Mouse (Mus musculus): Measurements from ENCODE around the gene Fahd2a. TPM values are rescaled to one million over a fixed set of nuclear protein-coding genes. Genes with fewer than 3 reads are reported as not detected.

Fahd2a gene
- 36.1 and 37.6 TPM in 2 replicates for polyA plus RNA-seq (2015; fragmentation: Nextera tagmentation; extraction: Ambion mirVana)

DNA sequence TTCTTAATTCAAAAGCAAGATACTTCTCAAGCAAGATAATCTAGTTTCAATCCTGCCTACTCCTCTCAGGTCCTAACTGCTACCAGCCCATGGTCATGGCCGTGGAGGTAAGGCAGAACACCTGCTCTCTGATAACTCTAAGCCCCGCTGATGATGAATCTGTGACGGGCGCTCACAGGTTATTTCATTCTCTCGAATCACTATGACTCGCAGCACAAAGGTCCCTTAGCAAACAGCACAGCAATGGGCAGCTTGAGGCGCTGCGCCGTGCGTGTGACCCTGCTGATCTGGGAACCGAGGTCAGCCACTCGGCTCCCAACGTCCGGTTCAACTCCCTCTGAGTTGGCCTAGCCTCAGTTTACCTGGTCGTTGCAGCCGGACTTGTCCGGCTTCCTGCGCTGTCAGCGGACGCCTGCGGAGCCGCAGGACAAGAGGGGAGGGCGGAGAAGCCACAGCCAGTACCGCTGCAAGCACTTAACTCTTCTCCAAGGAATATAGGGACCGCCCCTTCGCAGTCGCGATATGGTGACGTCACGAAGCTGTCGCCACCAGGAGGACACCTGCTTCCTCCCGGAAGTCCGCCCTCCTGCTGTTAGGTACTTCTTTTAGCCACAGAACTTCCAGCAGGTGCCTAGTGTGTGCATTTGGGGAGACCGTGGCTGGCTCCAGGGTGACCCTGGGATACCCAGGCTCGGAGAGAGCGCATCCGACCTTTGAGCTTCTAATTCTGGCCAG, at the start of gene Fahd2a:
Gene Fahd2a, minus strand, starts transcription at position 511 of the 735 bp plus-strand sequence.
- H3K36me3 ChIP-seq, result peaks cover 10% of the 10 kb centered on the region
- peak; percentile 91 for ATAC-seq
- H3K4me1 ChIP-seq (replicated peaks), result peaks cover 27% of the 10 kb centered on the region
- WGBS, result 4% methylated on average over 37 of the region's 37 CpGs
- H3K9me3 ChIP-seq, result no peaks in the 10 kb centered on the region
- H3K4me3 ChIP-seq (replicated peaks), result peak within 1 kb of the TSS; percentile 61
- H3K4me2 ChIP-seq (replicated peaks), result peak within 1 kb of the TSS; percentile 63
- no peak within 1 kb of the TSS for H3K27ac ChIP-seq
- H3K9ac ChIP-seq (replicated peaks), result peak within 1 kb of the TSS; percentile 77
- H3K27me3 ChIP-seq, result peaks cover 4% of the 10 kb centered on the region; the same call in 1 of the 2 replicates

DNA sequence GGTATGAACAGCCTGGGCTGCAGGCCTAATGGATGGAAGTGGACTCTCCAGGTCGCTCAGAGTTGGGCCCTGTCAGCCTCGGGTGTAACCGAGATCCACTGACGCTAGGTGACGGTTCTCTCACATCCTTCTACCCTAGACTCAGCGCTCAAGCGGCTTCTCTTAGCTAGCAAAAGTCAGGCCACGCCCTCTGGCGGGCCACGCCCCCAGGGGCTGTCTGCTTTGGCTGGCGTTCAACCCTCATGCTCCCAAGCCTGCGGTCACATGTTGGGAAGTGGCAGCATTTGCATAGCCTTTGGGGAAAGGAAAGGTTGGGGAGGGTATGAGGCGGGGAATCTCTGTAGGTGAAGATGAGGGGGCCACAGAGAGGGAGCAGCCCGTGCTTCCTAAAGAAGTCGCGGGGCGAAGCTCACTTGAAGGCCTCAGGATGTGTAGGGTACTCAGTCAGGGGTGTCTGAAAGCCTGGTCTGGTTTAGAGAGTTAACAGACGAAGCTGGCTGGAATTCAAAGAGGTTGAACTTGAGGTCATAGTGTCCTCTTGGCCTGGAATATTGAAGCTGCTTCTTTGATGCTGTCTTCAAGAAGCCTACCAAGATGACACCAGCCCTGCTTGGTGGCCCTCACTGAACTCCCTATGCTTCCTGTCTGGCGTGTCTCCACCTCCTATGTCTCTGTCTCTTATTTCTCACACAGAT, 40.3 kb upstream of the Fahd2a start:
- peak; percentile 80 for ATAC-seq
- peak overlapping the region; percentile 43 for H3K4me2 ChIP-seq (replicated peaks)
- WGBS, result 8% methylated on average over 19 of the region's 19 CpGs
- peaks cover 32% of the 10 kb centered on the region for H3K4me1 ChIP-seq (replicated peaks)
- no peaks in the 10 kb centered on the region for H3K9me3 ChIP-seq
- H3K36me3 ChIP-seq, result no peaks in the 10 kb centered on the region
- H3K27me3 ChIP-seq, result peaks cover 69% of the 10 kb centered on the region
- peak overlapping the region; percentile 17 for H3K4me3 ChIP-seq (replicated peaks)
- no peak overlapping the region for H3K27ac ChIP-seq
- no peak overlapping the region; the same call in 1 of the 2 replicates for H3K9ac ChIP-seq (replicated peaks)

- Histone ChIP-seq H3K4me2 (replicated peaks) (peak overlapping the region; percentile 56), H3K27me3 (peaks cover 77% of the 10 kb centered on the region), H3K27ac (no peak overlapping the region), H3K36me3 (no peaks in the 10 kb centered on the region), H3K4me3 (replicated peaks) (peak overlapping the region; percentile 34; the same call in 1 of the 2 replicates), H3K9me3 (no peaks in the 10 kb centered on the region), H3K9ac (replicated peaks) (no peak overlapping the region), H3K4me1 (replicated peaks) (peaks cover 32% of the 10 kb centered on the region)
- under 1% methylated on average over 20 of the region's 21 CpGs for WGBS
- ATAC-seq, result no peak
Observed at GRCm38 (mm10) chr2:127483001-127483400, 38.6 kb upstream of the Fahd2a start.

DNA sequence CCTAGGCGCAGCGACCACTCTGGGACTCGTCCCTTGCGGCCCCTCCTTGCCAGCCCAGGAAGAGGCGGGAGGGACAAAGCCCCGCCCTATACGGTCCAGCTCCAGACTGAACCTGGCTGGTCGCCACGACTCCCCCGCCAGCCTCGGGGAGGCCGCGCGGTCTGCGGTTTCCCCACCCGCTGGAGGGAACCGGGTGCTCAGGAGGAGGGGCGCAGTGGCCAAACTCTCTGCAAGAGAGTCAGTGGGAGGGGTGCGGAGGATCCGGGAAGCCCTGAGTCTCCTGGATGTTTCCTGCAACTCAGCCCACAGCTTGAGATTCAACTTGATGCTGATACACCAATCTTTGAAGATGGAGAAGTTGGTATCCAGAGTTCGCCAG, 38.2 kb upstream of the Fahd2a start:
- Histone ChIP-seq H3K9me3 (no peaks in the 10 kb centered on the region), H3K27me3 (peaks cover 77% of the 10 kb centered on the region), H3K4me1 (replicated peaks) (peaks cover 32% of the 10 kb centered on the region), H3K27ac (no peak overlapping the region), H3K4me2 (replicated peaks) (peak overlapping the region; percentile 56), H3K9ac (replicated peaks) (0 out of 2 replicates have a peak overlapping the region, but pooled peaks have one; percentile 28), H3K4me3 (replicated peaks) (peak overlapping the region; percentile 34), H3K36me3 (no peaks in the 10 kb centered on the region)
- ATAC-seq, result no peak
- WGBS, result under 1% methylated on average over 21 of the region's 21 CpGs

GRCm38 (mm10) chr2:127481841-127482532, 37.6 kb upstream of the Fahd2a start:
- 0 out of 2 replicates have a peak overlapping the region, but pooled peaks have one; percentile 28 for H3K9ac ChIP-seq (replicated peaks)
- under 1% methylated on average over 57 of the region's 59 CpGs for WGBS
- peaks cover 32% of the 10 kb centered on the region for H3K4me1 ChIP-seq (replicated peaks)
- no peak overlapping the region for H3K27ac ChIP-seq
- H3K27me3 ChIP-seq, result peaks cover 77% of the 10 kb centered on the region
- H3K9me3 ChIP-seq, result no peaks in the 10 kb centered on the region
- no peaks in the 10 kb centered on the region for H3K36me3 ChIP-seq
- H3K4me2 ChIP-seq (replicated peaks), result peak overlapping the region; percentile 56
- peak overlapping the region; percentile 34 for H3K4me3 ChIP-seq (replicated peaks)
- no peak for ATAC-seq

GRCm38 (mm10) chr2:127479763-127480162, 35.4 kb upstream of the Fahd2a start:
- Histone ChIP-seq H3K9ac (replicated peaks) (no peak overlapping the region), H3K4me3 (replicated peaks) (no peak overlapping the region), H3K4me2 (replicated peaks) (no peak overlapping the region), H3K36me3 (no peaks in the 10 kb centered on the region), H3K4me1 (replicated peaks) (peaks cover 30% of the 10 kb centered on the region), H3K9me3 (no peaks in the 10 kb centered on the region), H3K27ac (no peak overlapping the region), H3K27me3 (peaks cover 59% of the 10 kb centered on the region)
- ATAC-seq, result no peak
- WGBS, result 71% methylated on average over 10 of the region's 10 CpGs

- Histone ChIP-seq H3K36me3 (no peaks in the 10 kb centered on the region), H3K4me1 (replicated peaks) (peaks cover 25% of the 10 kb centered on the region), H3K9me3 (no peaks in the 10 kb centered on the region), H3K4me3 (replicated peaks) (no peak overlapping the region), H3K27ac (no peak overlapping the region), H3K4me2 (replicated peaks) (no peak overlapping the region), H3K9ac (replicated peaks) (no peak overlapping the region), H3K27me3 (peaks cover 53% of the 10 kb centered on the region)
- ATAC-seq, result no peak
- 78% methylated on average over 4 of the region's 4 CpGs for WGBS
Observed at GRCm38 (mm10) chr2:127479210-127479609, 34.8 kb upstream of the Fahd2a start.

DNA sequence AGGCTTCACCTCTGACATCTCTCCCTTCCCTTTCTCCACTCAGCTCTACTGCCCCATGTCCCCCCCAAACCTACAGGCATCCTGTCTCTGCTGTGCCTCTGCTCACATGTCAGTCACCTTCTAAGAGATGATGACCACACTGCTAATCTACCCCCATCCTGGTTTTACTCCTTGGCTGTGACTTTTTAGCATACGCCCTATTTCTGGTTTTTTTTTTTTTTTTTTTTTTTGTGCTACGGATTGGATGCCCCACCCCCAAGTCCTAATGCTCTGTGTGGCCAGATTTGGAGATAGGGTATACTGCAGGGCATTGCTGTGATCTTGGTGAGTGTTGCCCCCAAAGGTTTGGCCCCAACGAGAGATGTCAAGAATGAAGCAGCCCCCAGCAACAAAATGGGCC, 27.9 kb upstream of the Fahd2a start:
- Histone ChIP-seq H3K4me2 (replicated peaks) (no peak overlapping the region), H3K4me1 (replicated peaks) (no peaks in the 10 kb centered on the region), H3K4me3 (replicated peaks) (no peak overlapping the region), H3K9ac (replicated peaks) (no peak overlapping the region), H3K27ac (no peak overlapping the region), H3K27me3 (no peaks in the 10 kb centered on the region), H3K9me3 (no peaks in the 10 kb centered on the region), H3K36me3 (no peaks in the 10 kb centered on the region)
- ATAC-seq, result no peak
- WGBS, result 75% methylated on average over 3 of the region's 3 CpGs

DNA sequence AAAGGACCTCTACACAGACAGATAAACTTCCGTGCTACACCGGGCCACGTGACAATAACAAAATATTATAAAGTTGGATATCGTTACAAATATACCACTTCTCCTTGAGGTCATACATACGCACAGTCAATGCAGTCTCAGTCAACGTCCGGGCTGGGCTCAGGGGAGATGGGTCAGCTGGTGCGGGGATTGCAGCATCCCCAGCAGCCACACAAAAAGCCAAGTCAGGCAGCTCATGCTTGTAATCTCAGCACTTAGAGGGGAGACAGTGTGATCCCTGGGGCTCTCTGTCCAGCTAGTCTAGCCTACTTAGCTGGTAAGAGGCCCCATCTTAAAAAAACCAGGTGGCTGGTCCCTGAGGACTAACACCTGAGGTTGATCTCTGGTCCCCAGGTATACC, 26.9 kb upstream of the Fahd2a start:
- H3K4me3 ChIP-seq (replicated peaks), result no peak overlapping the region
- no peaks in the 10 kb centered on the region for H3K27me3 ChIP-seq
- H3K27ac ChIP-seq, result no peak overlapping the region
- no peaks in the 10 kb centered on the region for H3K36me3 ChIP-seq
- no peak overlapping the region for H3K9ac ChIP-seq (replicated peaks)
- H3K4me2 ChIP-seq (replicated peaks), result no peak overlapping the region
- WGBS, result 90% methylated on average over 8 of the region's 8 CpGs
- H3K4me1 ChIP-seq (replicated peaks), result no peaks in the 10 kb centered on the region
- no peak for ATAC-seq
- no peaks in the 10 kb centered on the region for H3K9me3 ChIP-seq

DNA sequence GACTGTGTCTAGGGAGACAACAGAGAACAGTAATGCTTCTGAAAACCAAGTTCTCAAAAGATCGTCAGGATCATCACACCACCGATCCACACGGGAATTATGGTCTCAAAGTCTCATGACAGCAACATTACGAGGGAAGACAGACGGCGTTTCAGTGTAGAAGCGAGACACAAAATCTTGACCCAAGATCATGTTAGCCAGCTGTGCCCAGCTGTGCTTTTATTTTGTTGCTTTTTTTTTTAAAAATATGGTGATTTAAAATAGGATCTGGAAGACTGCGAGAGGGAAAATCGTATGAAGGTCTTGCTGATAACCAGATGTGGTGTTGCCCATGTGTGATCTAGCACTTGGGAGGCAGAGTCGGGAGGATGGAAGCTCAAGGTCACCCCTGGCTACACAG, 26.3 kb upstream of the Fahd2a start:
- Histone ChIP-seq H3K4me2 (replicated peaks) (no peak overlapping the region), H3K4me3 (replicated peaks) (no peak overlapping the region), H3K9me3 (no peaks in the 10 kb centered on the region), H3K27me3 (no peaks in the 10 kb centered on the region), H3K36me3 (no peaks in the 10 kb centered on the region), H3K4me1 (replicated peaks) (no peaks in the 10 kb centered on the region), H3K27ac (no peak overlapping the region), H3K9ac (replicated peaks) (no peak overlapping the region)
- ATAC-seq, result no peak
- 94% methylated on average over 10 of the region's 10 CpGs for WGBS

GRCm38 (mm10) chr2:127470183-127470582, 25.8 kb upstream of the Fahd2a start:
- no peak for ATAC-seq
- Histone ChIP-seq H3K4me2 (replicated peaks) (no peak overlapping the region), H3K36me3 (no peaks in the 10 kb centered on the region), H3K27me3 (no peaks in the 10 kb centered on the region), H3K9ac (replicated peaks) (no peak overlapping the region), H3K9me3 (no peaks in the 10 kb centered on the region), H3K4me3 (replicated peaks) (no peak overlapping the region), H3K27ac (no peak overlapping the region), H3K4me1 (replicated peaks) (no peaks in the 10 kb centered on the region)
- 91% methylated on average over 5 of the region's 5 CpGs for WGBS

DNA sequence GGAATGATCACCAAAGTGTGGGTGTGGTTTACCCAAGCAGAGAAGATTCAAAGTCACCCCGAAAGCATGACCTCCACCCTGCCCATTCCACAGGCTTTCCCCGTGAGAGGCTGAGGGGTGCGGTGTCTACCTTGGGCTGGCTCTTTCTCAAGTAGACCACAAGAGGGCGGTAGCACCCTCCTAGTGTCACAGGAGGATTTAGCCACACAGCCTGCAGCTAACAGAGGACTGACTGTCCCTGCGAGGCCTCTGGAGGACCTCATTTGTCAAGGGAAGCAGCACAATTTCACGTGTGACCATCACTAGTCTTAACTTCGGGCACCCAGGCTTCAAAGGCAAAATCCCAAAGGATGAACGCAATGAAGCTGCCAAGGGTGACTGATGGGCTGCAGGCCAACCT, 17.9 kb upstream of the Fahd2a start:
- H3K27ac ChIP-seq, result no peak overlapping the region
- WGBS, result 11% methylated on average over 8 of the region's 8 CpGs
- no peaks in the 10 kb centered on the region for H3K27me3 ChIP-seq
- H3K4me2 ChIP-seq (replicated peaks), result no peak overlapping the region
- peak; percentile 73 for ATAC-seq
- H3K36me3 ChIP-seq, result no peaks in the 10 kb centered on the region
- no peaks in the 10 kb centered on the region for H3K4me1 ChIP-seq (replicated peaks)
- no peak overlapping the region for H3K4me3 ChIP-seq (replicated peaks)
- H3K9me3 ChIP-seq, result no peaks in the 10 kb centered on the region
- H3K9ac ChIP-seq (replicated peaks), result no peak overlapping the region

Data from midbrain, embryonic 13.5 days (tissue).